Mouse (Mus musculus) heart, postnatal 0 days (tissue): ENCODE results near the gene Fmn2.

Experiments
- CTCF ChIP-seq: IDR thresholded peaks from 2 replicates; pipeline ENCODE4 v1.5.1; 2016; ENCODE audit warnings: antibody characterized with exemption, control low read depth, low read depth
- EP300 ChIP-seq: IDR thresholded peaks from 2 replicates; pipeline ENCODE4 v1.6.1; 2016; ENCODE audit warnings: antibody characterized with exemption, low read depth

DNA sequence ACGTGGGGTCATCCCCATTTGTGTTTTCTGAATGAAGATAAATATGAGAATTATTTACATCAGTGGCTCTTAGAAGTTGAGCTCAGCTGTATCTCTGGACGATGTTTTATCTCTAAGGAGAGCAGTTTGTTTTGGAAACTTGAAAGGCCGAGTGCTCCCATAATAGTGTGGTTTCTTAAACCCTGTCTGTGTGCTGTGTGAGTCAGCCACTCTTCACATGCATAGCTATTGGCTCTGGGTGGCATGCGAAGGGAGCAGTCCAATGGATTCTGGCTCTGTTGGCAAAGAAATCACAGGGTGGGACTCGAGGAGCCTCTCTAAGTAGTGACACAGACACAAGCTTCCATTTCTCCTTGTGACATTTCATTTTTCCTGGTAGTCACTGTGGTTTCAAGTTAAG, 152.9 kb downstream of the Fmn2 start:
- TF ChIP-seq CTCF (no peak), EP300 (no peak)
